Mouse (Mus musculus): ENCODE data around the gene Alg13. TPM values are rescaled to one million over a fixed set of nuclear protein-coding genes. Genes with fewer than 3 reads are reported as not detected.

The Alg13 gene
- polyA plus RNA-seq, 1 experiment: 12.9 TPM

DNA sequence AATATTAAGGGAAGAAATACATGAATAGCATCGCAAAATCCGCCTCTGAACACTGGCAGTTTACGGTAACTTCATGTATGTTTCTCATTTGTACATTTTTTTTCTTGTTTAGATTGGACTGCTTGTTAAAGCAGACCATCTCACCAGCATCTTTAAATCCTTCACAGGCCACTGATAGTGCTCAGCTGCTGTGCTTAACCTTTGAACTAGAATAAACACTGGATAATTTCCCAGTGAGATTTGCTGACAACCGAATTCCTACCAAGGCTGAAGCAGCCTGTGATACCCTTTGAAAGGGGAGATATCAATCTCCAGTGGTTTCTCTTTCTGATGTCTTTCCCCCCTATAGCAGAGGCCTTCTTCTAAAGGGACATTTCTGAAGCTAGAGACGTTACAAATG lies 90.4 kb downstream of the Alg13 start:
- no peak for DNase-seq
- Histone ChIP-seq H3K27ac (ENCODE audit: insufficient read depth, low read length) (no peak overlapping the region), H3K4me1 (ENCODE audit: control insufficient read depth, insufficient read depth, low read length) (no peaks in the 10 kb centered on the region; the same call in 1 of the 2 replicates), H3K27me3 (ENCODE audit: control insufficient read depth, insufficient read depth, low read length) (no peaks in the 10 kb centered on the region), H3K4me3 (replicated peaks; ENCODE audit: insufficient read depth, low read depth, low read length) (no peak overlapping the region)
- 82% methylated on average over 5 of the region's 5 CpGs for WGBS
- TF ChIP-seq CTCF (IDR thresholded peaks at IDR 0.05; ENCODE audit: borderline replicate concordance, insufficient read depth, low read depth, low read length): no peak
- TF ChIP-seq POLR2A (IDR thresholded peaks at IDR 0.05; ENCODE audit: borderline replicate concordance, insufficient read depth, low read length): no peak

DNA sequence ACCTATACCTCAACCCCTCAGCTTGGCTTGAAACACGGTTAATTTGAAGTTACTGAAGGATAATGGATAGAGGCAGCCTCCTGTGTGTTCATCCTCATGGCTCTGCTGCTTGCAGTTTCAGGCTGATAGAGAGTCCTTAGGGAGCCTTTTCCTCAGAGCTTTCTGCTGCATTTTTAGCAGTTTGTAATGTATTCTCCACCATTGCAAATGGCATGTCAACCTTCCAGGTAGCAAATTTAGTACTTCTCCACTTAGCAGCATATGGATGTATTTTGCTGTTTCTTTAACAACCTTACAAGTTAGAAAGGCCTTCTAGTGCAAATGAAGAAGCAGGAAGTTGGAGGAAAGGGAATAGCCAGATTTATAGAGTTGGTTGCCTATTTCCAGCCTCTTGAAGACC lies 102.7 kb downstream of the Alg13 start:
- WGBS: 48% methylated on average over 1 of the region's 1 CpGs
- no peak for DNase-seq
- Histone ChIP-seq H3K27ac (ENCODE audit: insufficient read depth, low read length) (no peak overlapping the region), H3K4me3 (replicated peaks; ENCODE audit: insufficient read depth, low read depth, low read length) (no peak overlapping the region), H3K27me3 (ENCODE audit: control insufficient read depth, insufficient read depth, low read length) (no peaks in the 10 kb centered on the region), H3K4me1 (ENCODE audit: control insufficient read depth, insufficient read depth, low read length) (no peaks in the 10 kb centered on the region)
- TF ChIP-seq CTCF (IDR thresholded peaks at IDR 0.05; ENCODE audit: borderline replicate concordance, insufficient read depth, low read depth, low read length) (no peak), POLR2A (IDR thresholded peaks at IDR 0.05; ENCODE audit: borderline replicate concordance, insufficient read depth, low read length) (no peak)

DNA sequence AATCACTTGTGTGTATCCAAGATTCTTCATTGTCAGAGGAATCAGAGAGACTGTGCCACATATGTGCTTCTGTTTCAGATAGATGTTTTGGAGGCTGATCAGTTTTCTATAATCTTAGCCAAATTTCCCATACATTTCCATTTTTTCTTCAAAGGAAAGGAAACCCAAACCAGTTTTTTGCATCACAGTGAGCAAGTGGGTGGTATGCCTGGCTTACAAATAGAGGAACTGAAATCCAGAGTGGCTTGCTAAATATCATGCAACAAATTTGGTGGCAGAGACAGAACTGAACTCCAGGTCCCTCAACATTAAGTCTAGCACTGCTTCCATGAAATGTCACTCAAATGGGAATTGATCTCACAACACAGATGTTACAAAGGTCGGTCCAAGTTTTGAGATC lies 103.5 kb downstream of the Alg13 start:
- Histone ChIP-seq H3K27ac (ENCODE audit: insufficient read depth, low read length) (no peak overlapping the region), H3K27me3 (ENCODE audit: control insufficient read depth, insufficient read depth, low read length) (no peaks in the 10 kb centered on the region), H3K4me1 (ENCODE audit: control insufficient read depth, insufficient read depth, low read length) (no peaks in the 10 kb centered on the region), H3K4me3 (replicated peaks; ENCODE audit: insufficient read depth, low read depth, low read length) (no peak overlapping the region)
- DNase-seq: no peak
- 84% methylated on average over 1 of the region's 1 CpGs for WGBS
- TF ChIP-seq POLR2A (IDR thresholded peaks at IDR 0.05; ENCODE audit: borderline replicate concordance, insufficient read depth, low read length) (no peak), CTCF (IDR thresholded peaks at IDR 0.05; ENCODE audit: borderline replicate concordance, insufficient read depth, low read depth, low read length) (no peak)

DNA sequence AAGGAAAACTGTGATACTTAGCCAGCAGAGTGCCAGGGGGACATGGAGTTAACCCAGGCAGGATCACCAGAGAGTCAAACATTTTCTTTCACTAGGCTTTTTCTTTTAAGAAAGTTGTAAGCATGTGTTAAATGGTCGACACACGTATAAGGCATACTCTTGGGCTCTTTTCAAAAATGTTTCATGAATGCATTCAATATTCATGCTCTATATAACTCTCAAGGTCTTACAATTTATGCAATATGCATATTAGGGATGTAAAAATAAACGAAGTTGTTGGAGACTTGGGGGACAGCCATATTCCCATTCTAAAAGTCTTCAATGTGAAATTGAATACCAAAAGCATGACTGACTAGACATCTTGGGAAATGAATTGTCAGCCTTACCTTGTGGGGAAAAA lies 106.2 kb downstream of the Alg13 start:
- Histone ChIP-seq H3K27me3 (ENCODE audit: control insufficient read depth, insufficient read depth, low read length) (no peaks in the 10 kb centered on the region), H3K4me1 (ENCODE audit: control insufficient read depth, insufficient read depth, low read length) (no peaks in the 10 kb centered on the region), H3K4me3 (replicated peaks; ENCODE audit: insufficient read depth, low read depth, low read length) (no peak overlapping the region), H3K27ac (ENCODE audit: insufficient read depth, low read length) (no peak overlapping the region)
- TF ChIP-seq CTCF (IDR thresholded peaks at IDR 0.05; ENCODE audit: borderline replicate concordance, insufficient read depth, low read depth, low read length) (no peak), POLR2A (IDR thresholded peaks at IDR 0.05; ENCODE audit: borderline replicate concordance, insufficient read depth, low read length) (no peak)
- 73% methylated on average over 3 of the region's 3 CpGs for WGBS
- no peak for DNase-seq

Other genes starting within 250 kb of the Alg13 start
- gene A730046J19Rik, start 164.1 kb upstream of the Alg13 start, polyA plus RNA-seq (2012; rRNA removed): 0.19 and 0.25 TPM in 2 replicates
- not detected in 2 replicates for gene Trpc5os, start 138.8 kb downstream of the Alg13 start, polyA plus RNA-seq (2012; rRNA removed)